Comparison of ENCODE assay signal across 8 mouse cellular contexts in genomic region chr7:75910652-75911035, GRCm38 (mm10).
DNase-seq lines count a peak whose midpoint lies in the region; ATAC-seq lines count a peak whose summit lies in the region.

No protein-coding gene starts in this region.

- DNase-seq in heart, postnatal 36 days = no peak
- DNase-seq in gastrocnemius, postnatal 25 days = no peak
- no peak for DNase-seq in cerebellum, adult 9-11 months
- no peak for DNase-seq in adrenal gland, postnatal 10 days

- H3K4me2 ChIP-seq in heart, embryonic 16.5 days (ENCODE audit: low read depth, low read length) = peak overlapping the region; percentile 71
- H3K4me2 ChIP-seq in hindbrain, embryonic 12.5 days (replicated peaks) = peak overlapping the region; percentile 49
- peak overlapping the region; percentile 62 for H3K4me2 ChIP-seq in midbrain, embryonic 16.5 days (ENCODE audit: low read length)

- H3K4me1 ChIP-seq in heart, embryonic 16.5 days (ENCODE audit: control insufficient read depth, insufficient read depth, low read length) = no peaks in the 10 kb centered on the region
- peaks cover 7% of the 10 kb centered on the region; the same call in 1 of the 2 replicates for H3K4me1 ChIP-seq in hindbrain, embryonic 12.5 days
- H3K4me1 ChIP-seq in midbrain, embryonic 16.5 days (ENCODE audit: control insufficient read depth, insufficient read depth, low read length) = peaks cover 9% of the 10 kb centered on the region

- H3K27me3 ChIP-seq in heart, embryonic 16.5 days (ENCODE audit: control insufficient read depth, insufficient read depth, low read length) = no peaks in the 10 kb centered on the region
- 0 out of 2 replicates have a peak, but pooled peaks cover 2% of the 10 kb centered on the region for H3K27me3 ChIP-seq in hindbrain, embryonic 12.5 days
- H3K27me3 ChIP-seq in midbrain, embryonic 16.5 days (ENCODE audit: control insufficient read depth, insufficient read depth, low read depth, low read length) = no peaks in the 10 kb centered on the region

- 68% methylated on average over 8 of the region's 8 CpGs for WGBS in heart, embryonic 16.5 days
- 75% methylated on average over 8 of the region's 8 CpGs for WGBS in hindbrain, embryonic 12.5 days
- 73% methylated on average over 8 of the region's 8 CpGs for WGBS in midbrain, embryonic 16.5 days

- no peaks in the 10 kb centered on the region for H3K36me3 ChIP-seq in heart, embryonic 16.5 days (ENCODE audit: control insufficient read depth, insufficient read depth)
- no peaks in the 10 kb centered on the region for H3K36me3 ChIP-seq in hindbrain, embryonic 12.5 days
- no peaks in the 10 kb centered on the region for H3K36me3 ChIP-seq in midbrain, embryonic 16.5 days (ENCODE audit: control insufficient read depth, insufficient read depth, low read length)

- H3K4me3 ChIP-seq in heart, embryonic 16.5 days (ENCODE audit: low read length) = no peak overlapping the region; the same call in 1 of the 2 replicates
- H3K4me3 ChIP-seq in hindbrain, embryonic 12.5 days = 0 out of 2 replicates have a peak overlapping the region, but pooled peaks have one; percentile 27
- H3K4me3 ChIP-seq in midbrain, embryonic 16.5 days (ENCODE audit: low read depth, low read length) = no peak overlapping the region; the same call in 1 of the 2 replicates

- no peaks in the 10 kb centered on the region for H3K9me3 ChIP-seq in heart, embryonic 16.5 days (replicated peaks; ENCODE audit: control insufficient read depth, low read length)
- no peaks in the 10 kb centered on the region for H3K9me3 ChIP-seq in hindbrain, embryonic 12.5 days (replicated peaks)
- no peaks in the 10 kb centered on the region for H3K9me3 ChIP-seq in midbrain, embryonic 16.5 days (replicated peaks; ENCODE audit: control insufficient read depth, low read length, poor library complexity, severe bottlenecking)

- no peak; the same call in 1 of the 2 replicates for ATAC-seq in heart, embryonic 16.5 days (replicated peaks; ENCODE audit: extremely low read depth, insufficient read depth, low FRiP score)
- ATAC-seq in activated CD4-positive, CD25-positive, alpha-beta regulatory T cell, adult 4 months = peak; percentile 38
- no peak for ATAC-seq in hindbrain, embryonic 12.5 days (ENCODE audit: low FRiP score)
- no peak for ATAC-seq in midbrain, embryonic 16.5 days

- intact Hi-C loops in heart, postnatal 36 days (cut with DNase I) = loop anchor here (2.0 to 5.0 kb wide), 2 partner anchors 442 to 1030 kb away; no protein-coding TSS in a partner anchor

- no peak overlapping the region for H3K27ac ChIP-seq in heart, embryonic 16.5 days (ENCODE audit: low read length)
- H3K27ac ChIP-seq in hindbrain, embryonic 12.5 days = peak overlapping the region; percentile 55
- H3K27ac ChIP-seq in midbrain, embryonic 16.5 days (ENCODE audit: low read length) = peak overlapping the region; percentile 87

- H3K9ac ChIP-seq in heart, embryonic 16.5 days (ENCODE audit: low read length) = peak overlapping the region; percentile 24; the same call in 1 of the 2 replicates
- H3K9ac ChIP-seq in hindbrain, embryonic 12.5 days = peak overlapping the region; percentile 23
- H3K9ac ChIP-seq in midbrain, embryonic 16.5 days (ENCODE audit: low read depth, low read length) = peak overlapping the region; percentile 66; the same call in 1 of the 2 replicates
